Mouse (Mus musculus) megakaryocyte, embryonic 14.5 days (primary cell): ENCODE measurements at regions not wholly inside any gene's neighbourhood (a gene's known extent, or its start where the extent isn't known, plus 50 kb on each side); places are given as distances from the start of the nearest gene placed in this dataset.

Source experiments
- H3K27me3 ChIP-seq: replicated peaks from 2 replicates; pipeline ENCODE3; 2012; ENCODE audit warnings: inconsistent platforms
- H3K36me3 ChIP-seq: replicated peaks from 2 replicates; pipeline ENCODE3; 2012; ENCODE audit warnings: low read length, inconsistent platforms, mixed read lengths
- H3K4me1 ChIP-seq: 2 replicates; pipeline ENCODE4 v1.6.1; 2012; ENCODE audit warnings: inconsistent platforms
- H3K4me3 ChIP-seq: replicated peaks from 2 replicates; pipeline ENCODE3; 2012; ENCODE audit warnings: moderate library complexity, mild to moderate bottlenecking, inconsistent platforms
- H3K9me3 ChIP-seq: 2 replicates; pipeline ENCODE4 v1.6.1; 2012; ENCODE audit warnings: inconsistent platforms
- FLI1 ChIP-seq: IDR thresholded peaks from 2 replicates; pipeline ENCODE4 v1.6.1; 2012; ENCODE audit warnings: low read length, inconsistent platforms, mixed read lengths
- GATA1 ChIP-seq: IDR thresholded peaks from 3 replicates; pipeline ENCODE4 v1.6.1; 2012; ENCODE audit warnings: mixed read lengths, low read length, inconsistent platforms, borderline replicate concordance

DNA sequence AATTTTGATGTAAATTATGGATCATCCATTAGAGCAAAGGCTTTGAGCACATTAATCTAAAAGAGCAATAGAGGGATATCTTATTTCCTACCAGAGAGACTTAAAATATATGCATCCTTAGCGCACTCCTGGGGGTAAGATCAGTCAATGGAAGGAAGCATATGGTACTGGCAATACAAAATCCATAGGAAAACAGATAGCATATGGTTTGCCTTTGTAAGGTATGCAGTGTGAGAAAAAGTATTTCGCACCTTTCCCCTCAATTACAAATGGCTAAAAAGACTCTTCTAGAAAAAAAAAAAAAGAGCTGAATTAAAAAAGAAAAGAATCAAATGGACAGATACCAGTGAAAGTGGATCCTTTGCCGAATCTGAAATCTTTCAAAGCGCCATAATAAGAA is 495.0 kb upstream of the Tenm3 start:
- TF ChIP-seq FLI1 (no peak), GATA1 (no peak)
- Histone ChIP-seq H3K9me3 (no peaks in the 10 kb centered on the region), H3K4me3 (no peak overlapping the region), H3K27me3 (no peaks in the 10 kb centered on the region), H3K4me1 (no peaks in the 10 kb centered on the region), H3K36me3 (no peaks in the 10 kb centered on the region)

DNA sequence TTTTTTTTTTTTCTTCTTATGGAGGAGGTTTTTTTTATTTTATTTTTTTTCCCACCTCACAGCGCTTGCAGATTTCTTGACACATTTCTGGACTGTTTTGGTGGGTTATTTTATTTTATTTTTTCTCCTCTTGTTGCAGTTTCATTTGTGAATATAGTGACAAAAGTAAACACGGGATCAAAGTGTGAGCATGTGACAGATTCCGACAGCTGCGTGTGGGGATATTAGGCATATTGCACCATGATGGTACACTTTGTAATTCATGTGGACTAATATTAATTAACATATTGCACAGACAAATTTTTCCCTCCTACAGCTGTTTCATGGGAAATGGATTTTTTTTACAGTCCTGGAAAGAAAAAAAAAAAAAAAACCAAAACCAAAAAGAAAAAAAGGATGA is 483.2 kb upstream of the Tenm3 start:
- H3K9me3 ChIP-seq, result peaks cover 2% of the 10 kb centered on the region; the same call in 1 of the 2 replicates
- no peaks in the 10 kb centered on the region for H3K36me3 ChIP-seq
- no peak for TF ChIP-seq FLI1
- TF ChIP-seq GATA1, result no peak
- H3K27me3 ChIP-seq, result no peaks in the 10 kb centered on the region
- H3K4me1 ChIP-seq, result no peaks in the 10 kb centered on the region
- no peak overlapping the region for H3K4me3 ChIP-seq

DNA sequence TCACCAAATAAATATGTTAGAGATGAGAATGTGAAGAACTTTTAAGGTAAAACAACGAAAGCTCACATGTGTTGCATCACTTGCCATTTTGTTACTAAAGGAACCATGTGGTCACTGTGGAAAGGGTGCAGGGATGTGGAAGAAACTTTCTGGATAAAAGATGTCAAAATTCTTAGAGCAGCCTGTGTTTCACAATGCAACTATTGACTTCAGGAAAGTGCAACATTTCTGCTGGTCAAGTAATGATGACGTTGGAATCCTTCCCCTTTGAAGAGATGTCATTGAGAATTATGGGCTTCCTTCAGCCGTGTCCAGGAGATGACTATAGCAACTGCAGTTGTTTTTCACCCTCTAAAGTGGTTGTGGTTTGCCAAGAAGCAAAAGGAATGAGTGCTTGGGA is 477.7 kb upstream of the Tenm3 start:
- H3K27me3 ChIP-seq, result no peaks in the 10 kb centered on the region
- H3K4me3 ChIP-seq, result no peak overlapping the region
- H3K9me3 ChIP-seq, result no peaks in the 10 kb centered on the region
- H3K4me1 ChIP-seq, result no peaks in the 10 kb centered on the region
- no peak for TF ChIP-seq FLI1
- TF ChIP-seq GATA1, result no peak
- no peaks in the 10 kb centered on the region for H3K36me3 ChIP-seq

DNA sequence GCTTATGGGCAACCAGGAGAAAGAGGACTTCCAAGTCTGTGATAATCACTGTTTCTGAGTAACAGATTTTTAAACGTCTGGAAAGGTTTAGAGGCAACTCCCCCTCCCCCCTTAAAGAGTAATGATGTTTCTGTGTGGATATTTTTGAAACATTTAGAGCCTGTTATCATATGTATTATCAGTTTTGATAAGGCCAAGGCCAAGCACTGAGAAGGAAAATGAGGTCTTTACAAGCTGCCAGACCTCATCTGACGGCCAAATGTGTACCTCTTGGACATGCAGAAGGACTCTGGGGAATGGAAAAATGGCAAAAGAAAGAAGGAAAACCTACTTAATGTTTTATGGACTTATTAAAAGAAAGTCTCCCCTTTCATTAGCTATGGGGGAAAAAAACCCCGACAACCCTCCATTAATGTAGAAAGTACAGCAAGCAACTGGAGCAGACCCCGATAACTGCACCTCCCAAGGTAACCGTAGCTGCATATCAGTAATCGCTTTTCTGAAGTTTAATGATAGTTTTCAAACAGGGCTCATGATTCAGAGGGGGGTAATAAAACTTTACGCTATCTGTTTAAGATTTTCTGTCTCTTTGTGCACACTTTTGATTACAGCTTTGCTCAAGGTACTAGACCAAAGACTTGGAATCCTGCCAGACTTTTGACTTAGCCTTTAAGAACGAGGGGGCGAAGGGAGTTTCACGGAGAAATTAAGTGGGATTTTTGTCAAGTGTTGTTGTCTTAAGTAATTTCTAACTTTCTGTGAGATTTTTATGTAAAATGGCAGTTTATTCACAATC is 469.9 kb upstream of the Tenm3 start:
- Histone ChIP-seq H3K4me1 (no peaks in the 10 kb centered on the region), H3K27me3 (no peaks in the 10 kb centered on the region), H3K4me3 (no peak overlapping the region), H3K9me3 (no peaks in the 10 kb centered on the region), H3K36me3 (no peaks in the 10 kb centered on the region)
- TF ChIP-seq FLI1, result no peak
- TF ChIP-seq GATA1, result no peak

DNA sequence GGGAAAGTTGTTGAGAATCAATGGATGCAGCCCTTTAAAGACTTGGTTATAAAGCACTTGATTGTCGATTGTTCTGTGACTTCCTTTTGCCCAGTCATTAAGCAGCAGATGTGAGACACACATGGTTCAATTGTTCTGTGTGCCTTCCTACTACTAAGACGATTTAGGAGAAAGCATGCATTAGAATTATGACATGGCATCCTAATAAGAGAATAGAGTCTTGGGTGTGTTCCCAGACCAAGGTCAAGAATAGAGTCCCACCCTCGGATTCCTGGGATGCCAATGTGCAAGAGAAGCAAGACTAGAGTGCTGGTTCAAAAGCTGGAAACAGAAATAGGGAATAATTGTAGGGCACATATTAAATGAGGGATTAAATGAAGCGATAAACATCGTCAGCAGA is 469.1 kb upstream of the Tenm3 start:
- Histone ChIP-seq H3K4me3 (no peak overlapping the region), H3K27me3 (no peaks in the 10 kb centered on the region), H3K36me3 (no peaks in the 10 kb centered on the region), H3K9me3 (no peaks in the 10 kb centered on the region), H3K4me1 (no peaks in the 10 kb centered on the region)
- TF ChIP-seq GATA1, result no peak
- no peak for TF ChIP-seq FLI1

DNA sequence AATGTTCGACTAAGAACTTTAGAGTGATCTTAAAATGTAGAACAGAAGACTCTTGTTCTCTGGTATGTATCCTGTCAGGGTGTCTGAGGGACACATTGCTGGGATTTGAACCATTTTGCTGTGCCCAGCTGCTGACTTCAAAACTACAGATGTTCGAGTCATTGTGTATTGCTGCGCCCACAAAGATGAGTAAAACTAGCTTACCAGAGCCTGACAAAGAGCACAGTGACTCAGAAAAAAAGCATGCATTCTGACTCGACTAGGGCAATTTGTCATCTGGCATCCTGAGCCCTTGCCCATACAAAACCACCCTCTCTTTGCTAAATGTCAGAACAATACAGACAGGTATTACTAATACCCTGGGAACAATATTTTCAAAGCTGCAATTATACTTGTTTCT is 438.6 kb upstream of the Tenm3 start:
- TF ChIP-seq FLI1 (no peak), GATA1 (no peak)
- H3K27me3 ChIP-seq, result no peaks in the 10 kb centered on the region
- H3K9me3 ChIP-seq, result no peaks in the 10 kb centered on the region
- no peak overlapping the region for H3K4me3 ChIP-seq
- no peaks in the 10 kb centered on the region for H3K36me3 ChIP-seq
- no peaks in the 10 kb centered on the region for H3K4me1 ChIP-seq

DNA sequence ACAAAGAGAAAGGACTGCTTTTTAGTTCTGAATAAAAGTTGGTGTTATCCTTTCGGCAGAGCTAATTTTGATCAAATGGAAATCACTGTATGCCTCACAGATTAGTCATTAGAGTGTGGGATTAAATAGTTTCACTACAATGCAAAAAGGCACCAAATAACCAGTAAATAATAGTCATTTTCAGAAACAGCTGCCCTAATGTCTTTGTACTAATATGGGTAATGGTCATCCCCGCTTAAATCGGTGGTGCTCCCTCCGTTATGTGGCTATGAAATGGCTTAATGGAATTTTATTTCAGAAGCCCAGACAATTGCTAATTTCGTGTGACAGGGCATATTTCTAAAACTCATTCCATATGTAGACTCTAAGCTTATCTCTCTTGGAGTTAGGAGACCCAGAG is 437.5 kb upstream of the Tenm3 start:
- Histone ChIP-seq H3K4me1 (no peaks in the 10 kb centered on the region), H3K9me3 (no peaks in the 10 kb centered on the region), H3K4me3 (no peak overlapping the region), H3K36me3 (no peaks in the 10 kb centered on the region), H3K27me3 (no peaks in the 10 kb centered on the region)
- TF ChIP-seq FLI1 (no peak), GATA1 (no peak)

DNA sequence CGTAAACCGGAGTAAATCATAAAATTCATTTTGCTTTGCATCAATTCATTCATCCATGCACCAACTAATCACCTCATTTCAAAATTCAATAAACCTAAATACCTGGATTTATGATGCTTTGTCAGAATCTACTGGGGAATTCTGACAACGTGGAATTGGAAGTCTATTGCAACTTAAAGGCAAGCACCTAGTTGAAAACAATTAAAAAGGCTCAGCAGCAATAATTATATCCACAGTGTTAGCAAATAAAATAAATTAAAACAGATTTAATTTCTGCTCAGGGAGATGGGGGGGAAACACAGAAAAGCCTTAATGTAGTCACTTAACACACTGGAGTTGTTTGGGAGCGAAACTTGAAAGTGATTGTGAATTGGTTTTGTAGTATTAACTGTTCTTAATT is 430.3 kb upstream of the Tenm3 start:
- Histone ChIP-seq H3K36me3 (no peaks in the 10 kb centered on the region), H3K9me3 (peaks cover 6% of the 10 kb centered on the region; the same call in 1 of the 2 replicates), H3K27me3 (no peaks in the 10 kb centered on the region), H3K4me3 (no peak overlapping the region), H3K4me1 (no peaks in the 10 kb centered on the region)
- TF ChIP-seq FLI1 (no peak), GATA1 (no peak)

DNA sequence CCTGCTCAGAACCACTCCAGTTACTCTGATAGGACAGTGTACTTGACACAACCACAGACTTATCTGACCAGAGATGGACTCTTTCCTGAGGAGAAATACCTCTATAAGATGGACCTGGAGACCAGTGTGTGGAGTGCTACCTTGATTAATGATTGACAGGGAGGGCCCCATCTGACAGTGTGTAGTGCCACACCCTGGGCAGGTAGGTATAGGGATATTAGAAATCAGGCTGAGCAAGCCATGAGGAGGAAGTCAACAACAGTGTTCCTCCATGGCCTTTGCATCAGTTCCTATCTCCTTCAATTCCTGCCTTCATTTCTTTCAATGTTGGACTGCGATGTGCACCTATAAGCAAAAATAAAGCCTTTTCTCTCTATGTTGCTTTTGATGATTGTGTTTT is 429.4 kb upstream of the Tenm3 start:
- Histone ChIP-seq H3K27me3 (no peaks in the 10 kb centered on the region), H3K9me3 (peaks cover 6% of the 10 kb centered on the region; the same call in 1 of the 2 replicates), H3K4me3 (no peak overlapping the region), H3K36me3 (no peaks in the 10 kb centered on the region), H3K4me1 (no peaks in the 10 kb centered on the region)
- no peak for TF ChIP-seq FLI1
- no peak for TF ChIP-seq GATA1

DNA sequence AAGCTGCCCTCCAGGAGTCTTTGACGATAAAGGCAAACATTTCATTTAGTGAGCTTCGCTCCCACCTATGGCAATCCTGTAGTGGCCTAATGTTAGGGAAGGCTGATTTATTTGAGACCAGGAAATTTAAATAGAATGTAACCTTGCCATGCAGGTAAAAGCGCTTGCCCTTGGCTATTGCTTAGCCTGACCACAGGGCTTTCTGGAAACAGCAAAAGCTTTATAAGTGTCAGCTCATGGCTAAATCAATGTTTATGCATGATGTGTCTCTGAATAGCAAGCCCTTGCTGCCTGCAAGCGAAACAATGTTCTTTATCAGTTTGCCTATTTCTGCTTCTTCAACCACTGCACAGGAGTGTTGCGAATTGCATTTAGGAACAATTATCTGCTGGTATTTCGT is 419.7 kb upstream of the Tenm3 start:
- no peaks in the 10 kb centered on the region for H3K36me3 ChIP-seq
- no peak overlapping the region for H3K4me3 ChIP-seq
- H3K27me3 ChIP-seq, result no peaks in the 10 kb centered on the region
- peaks cover 17% of the 10 kb centered on the region for H3K9me3 ChIP-seq
- no peak for TF ChIP-seq FLI1
- no peak for TF ChIP-seq GATA1
- H3K4me1 ChIP-seq, result no peaks in the 10 kb centered on the region
